Mouse (Mus musculus) gastrocnemius, adult 18-20 months (tissue): ENCODE data around the gene Tmco4. TPM values are rescaled to one million over a fixed set of nuclear protein-coding genes. Genes with fewer than 3 reads are reported as not detected.

Experiments
- DNase-seq: peaks from one replicate; pipeline ENCODE4 v3.0.0; 2021; ENCODE audit warnings: low spot score
- total RNA-seq, 2 experiments: library from RNA; stranded (reverse); gene quantifications; 2 replicates each; pipeline ENCODE4 v1.2.3; 2021

Tmco4 gene
- total RNA-seq, 2 experiments from 2014 or later: 10.2 to 14.3 TPM

GRCm38 (mm10) chr4:139091478-139092355 is 119.0 kb downstream of the Tmco4 start:
- DNase-seq: peak; percentile 43

- peak; percentile 71 for DNase-seq
These were observed 119.9 kb downstream of the Tmco4 start, which contains the start of gene Nbl1 for GRCm38 (mm10) chr4:139092356-139093195. TSS of gene Nbl1 (minus strand) at chr4:139092993.

- no peak for DNase-seq
These were observed 120.5 kb downstream of the Tmco4 start for GRCm38 (mm10) chr4:139093196-139093530.

- no peak for DNase-seq
These were observed 122.7 kb downstream of the Tmco4 start for GRCm38 (mm10) chr4:139095406-139095805.

- no peak for DNase-seq
These were observed 123.5 kb downstream of the Tmco4 start for GRCm38 (mm10) chr4:139096201-139096600.

GRCm38 (mm10) chr4:139100326-139100725 is 127.6 kb downstream of the Tmco4 start:
- DNase-seq: no peak

GRCm38 (mm10) chr4:139101546-139101945 is 128.9 kb downstream of the Tmco4 start:
- DNase-seq: no peak

GRCm38 (mm10) chr4:139105453-139105852 is 132.8 kb downstream of the Tmco4 start:
- no peak for DNase-seq

Other genes with a start within 250 kb of the Tmco4 start
- gene Pla2g2c, start 248.1 kb upstream of the Tmco4 start, total RNA-seq: not detected
- under 1 TPM; 0.09 to 0.33 TPM for gene Ubxn10, start 235.7 kb upstream of the Tmco4 start, total RNA-seq
- under 1 TPM in 1 of 2 experiments, not detected in 1; 0.11 TPM for gene Pla2g2f, start 215.3 kb upstream of the Tmco4 start, total RNA-seq
- under 1 TPM; 0.39 to 0.59 TPM for gene Pla2g2d, start 197.2 kb upstream of the Tmco4 start, total RNA-seq
- gene Pla2g5, start 109.4 kb upstream of the Tmco4 start, total RNA-seq: 1 to 10 TPM; 1.6 to 5.4 TPM
- gene Gm13030, start 98.9 kb upstream of the Tmco4 start, total RNA-seq: not detected
- not detected for gene Pla2g2e, start 94.9 kb upstream of the Tmco4 start, total RNA-seq
- gene Otud3, start 58.9 kb upstream of the Tmco4 start, total RNA-seq: 10 to 100 TPM; 16.2 to 17.6 TPM
- not detected for gene Rnf186, start 5.8 kb upstream of the Tmco4 start, total RNA-seq
- gene Htr6, start 102.7 kb downstream of the Tmco4 start, total RNA-seq: not detected
- gene Nbl1, start 120.1 kb downstream of the Tmco4 start, total RNA-seq: 10 to 100 TPM; 18.5 to 29.9 TPM
- 100 to 1,000 TPM; 310 to 342 TPM for gene Minos1, start 158.2 kb downstream of the Tmco4 start, total RNA-seq
- gene Capzb, start 220.0 kb downstream of the Tmco4 start, total RNA-seq: 100 to 1,000 TPM; 416 to 422 TPM